In genomic region chr6:92034713-92035112, GRCm38 (mm10) we compare ENCODE assay signal across 9 mouse cellular contexts. TPM values are rescaled to one million over a fixed set of nuclear protein-coding genes. Genes with fewer than 3 reads are reported as not detected.
A peak's percentile ranks its signal among the peaks of the same experiment; 100 is the strongest.
DNase-seq lines count a peak whose midpoint lies in the region; ATAC-seq and TF ChIP-seq lines count a peak whose summit lies in the region.
"Had no signal": no experiment of that assay in that cellular context is flagged by ENCODE, and none has a peak within 500 bp of the region (broad histone marks: within the 10 kb centered on the region; RNA-seq: fewer than 3 reads in every experiment).

No protein-coding gene starts in this region.

- no peaks in the 10 kb centered on the region for H3K9me3 ChIP-seq in lung, postnatal 0 days (ENCODE audit: low read length)
- H3K9me3 ChIP-seq in hindbrain, postnatal 0 days (ENCODE audit: low read length), result no peaks in the 10 kb centered on the region
- H3K9me3 ChIP-seq: neural tube, embryonic 12.5 days had no signal

- H3K4me3 ChIP-seq in lung, postnatal 0 days (ENCODE audit: low read depth, low read length), result no peak overlapping the region
- H3K4me3 ChIP-seq in hindbrain, postnatal 0 days (ENCODE audit: low read length), result no peak overlapping the region
- H3K4me3 ChIP-seq: neural tube, embryonic 12.5 days had no signal

- H3K4me1 ChIP-seq in lung, postnatal 0 days (ENCODE audit: insufficient read depth, low read depth, low read length), result peaks cover 25% of the 10 kb centered on the region; the same call in 1 of the 2 replicates
- H3K4me1 ChIP-seq in hindbrain, postnatal 0 days (ENCODE audit: insufficient read depth, low read length), result no peaks in the 10 kb centered on the region

- H3K27me3 ChIP-seq in lung, postnatal 0 days (replicated peaks; ENCODE audit: insufficient read depth, low read length), result no peaks in the 10 kb centered on the region
- no peaks in the 10 kb centered on the region for H3K27me3 ChIP-seq in hindbrain, postnatal 0 days (ENCODE audit: insufficient read depth, low read length)
- H3K27me3 ChIP-seq: neural tube, embryonic 12.5 days had no signal

- peak; percentile 40 for DNase-seq in gastrocnemius, adult 18-20 months (ENCODE audit: low spot score)
- DNase-seq in gastrocnemius, postnatal 4 days (ENCODE audit: low spot score in 2 of 2), result no peak
- peak; percentile 70 to 81 for DNase-seq in heart, adult 9 months (ENCODE audit: low spot score in 2 of 2)
- peak; percentile 56 to 62 for DNase-seq in kidney, adult 8-10 months
- peak; percentile 76 for DNase-seq in lung, postnatal 0 days (ENCODE audit: low spot score)
- no peak for DNase-seq in hindbrain, postnatal 0 days (ENCODE audit: low spot score)
- no peak for DNase-seq in retina, postnatal 1 day
- DNase-seq in left cerebral cortex, adult 8-10 months (ENCODE audit: low spot score in 2 of 2), result no peak

- no peak overlapping the region for H3K9ac ChIP-seq in lung, postnatal 0 days (replicated peaks; ENCODE audit: low read depth)
- H3K9ac ChIP-seq in hindbrain, postnatal 0 days (replicated peaks; ENCODE audit: low read length), result no peak overlapping the region
- H3K9ac ChIP-seq: neural tube, embryonic 12.5 days had no signal

- peak; percentile 93 for TF ChIP-seq EP300 in lung, postnatal 0 days (IDR thresholded peaks at IDR 0.05)

- H3K4me2 ChIP-seq in lung, postnatal 0 days (replicated peaks; ENCODE audit: low read depth, low read length), result no peak overlapping the region
- no peak overlapping the region for H3K4me2 ChIP-seq in hindbrain, postnatal 0 days (ENCODE audit: low read depth, low read length)
- H3K4me2 ChIP-seq: neural tube, embryonic 12.5 days had no signal

- TF ChIP-seq CTCF in lung, postnatal 0 days (IDR thresholded peaks at IDR 0.05), result no peak
- TF ChIP-seq CTCF in hindbrain, postnatal 0 days (IDR thresholded peaks at IDR 0.05; ENCODE audit: low read depth), result no peak

- WGBS in lung, postnatal 0 days, result 15% methylated on average over 6 of the region's 6 CpGs
- 70% methylated on average over 6 of the region's 6 CpGs for WGBS in hindbrain, postnatal 0 days

- ATAC-seq in lung, postnatal 0 days, result peak; percentile 87
- ATAC-seq in hindbrain, postnatal 0 days, result no peak

- peak overlapping the region; percentile 54 for H3K27ac ChIP-seq in lung, postnatal 0 days (ENCODE audit: low read length)
- no peak overlapping the region for H3K27ac ChIP-seq in hindbrain, postnatal 0 days
- H3K27ac ChIP-seq: neural tube, embryonic 12.5 days had no signal

- no peaks in the 10 kb centered on the region for H3K36me3 ChIP-seq in lung, postnatal 0 days (ENCODE audit: insufficient read depth, low read length)
- no peaks in the 10 kb centered on the region for H3K36me3 ChIP-seq in hindbrain, postnatal 0 days (ENCODE audit: insufficient read depth, low read length)
- H3K36me3 ChIP-seq: neural tube, embryonic 12.5 days had no signal

RNA-seq across cellular contexts. Expression of gene Fgd5, which starts 56.0 kb away (rescaled TPM):
- 10 to 100 TPM in 1 of 2 experiments, 1 to 10 TPM in 1; 7.7 to 10.6 TPM for total RNA-seq in gastrocnemius, adult 18-20 months (2021)
- total RNA-seq in gastrocnemius, postnatal 4 days (2021), result 10 to 100 TPM; 22.1 to 25.3 TPM
- polyA plus RNA-seq in lung, postnatal 0 days (2015; fragmentation: Nextera tagmentation; extraction: Ambion mirVana), result 19.2 and 22.1 TPM in 2 replicates
- 17.6 and 17.7 TPM in 2 replicates for total RNA-seq in hindbrain, postnatal 0 days (2014; rRNA removed)
- 9.1 and 9.4 TPM in 2 replicates for polyA plus RNA-seq in hindbrain, postnatal 0 days (2015; fragmentation: Nextera tagmentation; extraction: Ambion mirVana)
- 1 to 10 TPM; 4.9 to 6.1 (median 5.6) TPM for total RNA-seq in left cerebral cortex, adult 8-10 months (2022)

RNA-seq across cellular contexts. Expression of gene Nr2c2, which starts 56.5 kb away (rescaled TPM):
- 10 to 100 TPM; 19.5 to 21.3 TPM for total RNA-seq in gastrocnemius, adult 18-20 months (2021)
- 10 to 100 TPM; 38.0 to 41.3 TPM for total RNA-seq in gastrocnemius, postnatal 4 days (2021)
- 14.7 and 15.7 TPM in 2 replicates for polyA plus RNA-seq in lung, postnatal 0 days (2015; fragmentation: Nextera tagmentation; extraction: Ambion mirVana)
- total RNA-seq in hindbrain, postnatal 0 days (2014; rRNA removed), result 63.4 and 80.7 TPM in 2 replicates
- 30.8 and 31.8 TPM in 2 replicates for polyA plus RNA-seq in hindbrain, postnatal 0 days (2015; fragmentation: Nextera tagmentation; extraction: Ambion mirVana)
- 100 to 1,000 TPM in 2 of 4 experiments, 10 to 100 TPM in 2; 95.4 to 112 (median 101) TPM for total RNA-seq in left cerebral cortex, adult 8-10 months (2022)

Comparison
In these comparisons a context has a peak if more than half of its experiments do, and no peak if none do; other contexts are left out.
1. DNase-seq: peak in gastrocnemius, adult 18-20 months (single experiment), heart, adult 9 months (2 of 2), kidney, adult 8-10 months (2 of 2) and lung, postnatal 0 days (single experiment); none in gastrocnemius, postnatal 4 days (0 of 2), hindbrain, postnatal 0 days (single experiment), retina, postnatal 1 day (single experiment) and left cerebral cortex, adult 8-10 months (0 of 2).